Mouse (Mus musculus): Measurements from ENCODE around the gene Ndufa3.

The Ndufa3 gene

GRCm38 (mm10) chr7:3664524-3665214, 47.5 kb downstream of the Ndufa3 start:
- in situ Hi-C loops (cut with MboI, MseI) = no loop called here

- in situ Hi-C loops (cut with MboI, MseI) = no loop called here
These were observed 48.3 kb downstream of the Ndufa3 start, which contains the start of gene Leng1 for GRCm38 (mm10) chr7:3665215-3666114. Gene Leng1, minus strand, starts transcription at chr7:3665840.

DNA sequence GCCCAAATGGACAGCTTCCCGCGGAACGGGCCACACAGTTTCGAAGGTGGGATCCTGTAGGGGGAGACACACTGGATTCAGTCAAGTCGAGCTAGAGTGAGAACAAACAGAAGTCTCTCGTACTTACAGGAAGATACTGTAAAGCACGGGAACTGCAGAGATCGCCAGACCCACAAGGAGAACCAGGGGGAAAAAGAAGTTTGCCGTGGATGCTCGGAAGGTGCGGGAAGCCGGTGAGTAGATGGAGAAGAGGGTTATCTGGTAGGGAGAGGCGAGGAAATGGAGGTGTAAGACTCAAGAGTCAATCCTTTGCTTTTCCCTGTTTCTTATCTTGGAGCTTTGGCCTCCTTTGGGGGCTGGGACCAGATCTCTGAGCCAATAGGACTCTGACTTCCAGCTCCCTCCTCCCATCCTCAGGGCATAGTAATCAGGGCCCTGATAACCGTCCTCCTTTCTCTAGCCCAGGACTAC, 49.8 kb downstream of the Ndufa3 start:
- in situ Hi-C loops (cut with MboI, MseI) = no loop called here

All from T-helper 1 cell (primary cell).